Mouse (Mus musculus) megakaryocyte, embryonic 14.5 days (primary cell): Measurements from ENCODE around the gene Epha2. TPM values are rescaled to one million over a fixed set of nuclear protein-coding genes. Genes with fewer than 3 reads are reported as not detected.

Experiments
- H3K27me3 ChIP-seq: replicated peaks from 2 replicates; pipeline ENCODE3; 2012; ENCODE audit warnings: inconsistent platforms
- H3K36me3 ChIP-seq: replicated peaks from 2 replicates; pipeline ENCODE3; 2012; ENCODE audit warnings: low read length, inconsistent platforms, mixed read lengths
- H3K4me1 ChIP-seq: 2 replicates; pipeline ENCODE4 v1.6.1; 2012; ENCODE audit warnings: inconsistent platforms
- H3K4me3 ChIP-seq: replicated peaks from 2 replicates; pipeline ENCODE3; 2012; ENCODE audit warnings: moderate library complexity, mild to moderate bottlenecking, inconsistent platforms
- H3K9me3 ChIP-seq: 2 replicates; pipeline ENCODE4 v1.6.1; 2012; ENCODE audit warnings: inconsistent platforms
- FLI1 ChIP-seq: IDR thresholded peaks from 2 replicates; pipeline ENCODE4 v1.6.1; 2012; ENCODE audit warnings: low read length, inconsistent platforms, mixed read lengths
- GATA1 ChIP-seq: IDR thresholded peaks from 3 replicates; pipeline ENCODE4 v1.6.1; 2012; ENCODE audit warnings: mixed read lengths, low read length, inconsistent platforms, borderline replicate concordance
- polyA plus RNA-seq: library from polyadenylated mRNA; stranded (reverse); fragments of >175 nt; gene quantifications from 2 replicates; pipeline ENCODE4 v1.2.3, GENCODE M21; 2012; ENCODE audit warnings: low replicate concordance; ENCODE audit not compliant: insufficient read depth

The Epha2 gene
- polyA plus RNA-seq, 1 experiment, result not detected

DNA sequence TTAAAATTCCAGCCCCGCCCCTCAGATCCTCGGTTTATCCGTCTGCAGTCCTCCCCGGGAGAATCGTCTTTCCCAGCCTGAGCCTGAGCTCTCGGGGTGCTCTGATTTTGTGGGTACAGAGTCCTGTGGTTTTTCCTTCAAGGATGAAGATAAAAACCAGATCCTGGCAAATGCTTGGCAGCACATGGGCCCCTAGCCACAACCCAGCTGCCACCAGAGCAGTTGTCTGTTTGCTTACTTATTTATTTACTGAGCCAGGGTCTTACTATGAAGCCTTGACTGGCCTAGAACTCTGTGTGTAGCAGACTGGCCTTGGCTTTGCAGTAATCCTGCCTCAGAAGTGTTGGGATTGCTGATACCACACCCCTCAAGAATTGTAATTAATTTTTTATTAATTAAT lies 58.2 kb downstream of the Epha2 start:
- Histone ChIP-seq H3K4me3 (no peak overlapping the region), H3K27me3 (peaks cover 61% of the 10 kb centered on the region), H3K4me1 (peaks cover 23% of the 10 kb centered on the region), H3K36me3 (no peaks in the 10 kb centered on the region), H3K9me3 (peaks cover 18% of the 10 kb centered on the region)
- TF ChIP-seq GATA1, result no peak
- TF ChIP-seq FLI1, result no peak

DNA sequence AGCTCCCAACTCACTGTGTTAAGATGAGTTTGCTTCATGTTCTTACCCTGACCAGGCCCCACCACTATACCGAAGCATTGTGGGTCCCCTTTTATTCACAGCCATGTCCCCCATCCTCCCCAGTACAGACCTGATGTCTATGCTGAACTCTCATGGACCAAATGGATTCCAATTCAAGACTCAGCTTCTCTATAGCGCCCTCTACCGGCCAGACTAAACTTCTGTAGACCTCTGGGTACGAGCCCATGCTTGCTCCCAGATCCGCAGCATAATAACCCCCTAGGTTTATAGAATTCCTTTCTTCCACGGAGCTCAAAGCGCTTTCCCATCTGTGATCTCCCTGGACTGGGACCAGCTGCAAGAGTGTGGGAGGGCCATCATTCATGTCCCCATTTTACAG lies 59.8 kb downstream of the Epha2 start:
- H3K36me3 ChIP-seq, result no peaks in the 10 kb centered on the region
- H3K4me1 ChIP-seq, result peaks cover 23% of the 10 kb centered on the region
- H3K27me3 ChIP-seq, result peaks cover 77% of the 10 kb centered on the region
- H3K9me3 ChIP-seq, result peaks cover 18% of the 10 kb centered on the region
- H3K4me3 ChIP-seq, result no peak overlapping the region
- TF ChIP-seq GATA1, result no peak
- TF ChIP-seq FLI1, result no peak

DNA sequence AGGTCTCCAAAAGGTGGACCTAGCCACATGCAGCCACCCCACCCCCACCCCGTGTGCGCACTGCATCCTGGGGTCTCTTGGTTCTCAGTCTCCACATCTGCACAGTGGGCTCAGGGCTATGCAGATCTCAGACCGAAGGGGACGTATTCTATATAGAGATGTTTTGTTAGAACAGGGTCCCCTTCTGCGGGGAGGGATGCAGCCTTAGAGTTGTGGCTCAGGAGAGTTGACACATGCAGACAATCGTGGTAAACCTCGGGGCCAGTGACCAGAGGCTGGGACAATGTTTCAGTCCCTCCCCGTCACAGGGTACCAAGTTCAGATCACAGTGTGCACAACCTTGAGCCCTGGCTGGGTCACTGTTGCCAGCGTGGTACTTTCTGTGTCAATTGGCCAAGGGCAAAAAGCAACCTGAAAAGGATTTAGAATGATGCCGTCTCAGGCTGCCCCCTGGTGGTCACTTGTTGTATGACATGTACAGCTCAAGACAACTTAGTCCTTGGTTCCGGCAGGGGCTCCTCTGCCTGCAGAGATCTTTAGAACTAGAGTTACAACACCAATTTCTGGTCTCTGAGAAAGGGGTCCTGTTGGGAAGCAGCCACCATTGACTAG lies 62.0 kb downstream of the Epha2 start:
- Histone ChIP-seq H3K27me3 (peaks cover 87% of the 10 kb centered on the region), H3K4me1 (peaks cover 23% of the 10 kb centered on the region), H3K9me3 (peaks cover 5% of the 10 kb centered on the region), H3K36me3 (no peaks in the 10 kb centered on the region), H3K4me3 (peak overlapping the region; percentile 46)
- TF ChIP-seq GATA1 (no peak), FLI1 (no peak)

DNA sequence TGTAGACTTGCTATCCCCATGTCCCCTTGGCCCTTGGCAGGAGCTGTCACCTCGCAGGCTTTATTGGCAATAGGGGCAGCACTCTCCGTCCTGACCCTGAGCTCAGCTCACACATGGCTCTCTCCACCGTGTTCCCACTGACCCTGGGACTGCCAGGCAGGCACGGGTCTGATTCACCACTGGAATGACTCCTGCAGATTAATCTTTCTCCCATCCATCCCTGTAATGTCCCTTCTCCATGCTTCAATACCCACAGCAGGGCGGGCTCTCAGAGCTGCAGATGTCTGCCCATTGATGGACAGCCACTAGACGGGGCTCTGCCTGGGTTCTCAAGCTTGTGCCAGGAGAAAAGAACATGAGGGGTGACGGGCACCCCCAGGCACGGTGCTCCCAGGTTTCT lies 64.1 kb downstream of the Epha2 start:
- Histone ChIP-seq H3K27me3 (peaks cover 92% of the 10 kb centered on the region), H3K4me3 (no peak overlapping the region), H3K36me3 (no peaks in the 10 kb centered on the region), H3K4me1 (peaks cover 27% of the 10 kb centered on the region), H3K9me3 (no peaks in the 10 kb centered on the region)
- TF ChIP-seq GATA1, result no peak
- no peak for TF ChIP-seq FLI1

DNA sequence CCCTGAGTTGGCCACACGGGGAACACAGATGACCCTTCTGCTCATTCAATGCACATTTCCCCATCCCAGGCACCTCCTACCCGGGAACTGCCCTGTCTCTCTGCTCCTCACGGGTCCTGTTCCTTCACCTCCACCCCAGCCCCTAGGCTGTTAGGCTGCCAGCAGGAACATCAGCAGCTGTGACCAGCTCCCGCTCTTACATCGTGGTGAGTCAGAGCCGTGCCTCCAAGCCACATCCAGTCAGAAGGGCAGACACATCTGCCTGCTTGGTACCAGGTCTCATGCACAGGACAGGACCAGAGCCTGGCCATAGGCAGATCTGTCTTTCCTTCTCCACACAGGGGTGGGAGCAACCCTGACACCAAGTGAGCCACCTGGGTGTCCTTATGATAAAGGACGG lies 64.8 kb downstream of the Epha2 start:
- Histone ChIP-seq H3K4me1 (peaks cover 27% of the 10 kb centered on the region), H3K36me3 (no peaks in the 10 kb centered on the region), H3K4me3 (peak overlapping the region; percentile 28), H3K9me3 (no peaks in the 10 kb centered on the region), H3K27me3 (peaks cover 92% of the 10 kb centered on the region)
- TF ChIP-seq GATA1, result no peak

DNA sequence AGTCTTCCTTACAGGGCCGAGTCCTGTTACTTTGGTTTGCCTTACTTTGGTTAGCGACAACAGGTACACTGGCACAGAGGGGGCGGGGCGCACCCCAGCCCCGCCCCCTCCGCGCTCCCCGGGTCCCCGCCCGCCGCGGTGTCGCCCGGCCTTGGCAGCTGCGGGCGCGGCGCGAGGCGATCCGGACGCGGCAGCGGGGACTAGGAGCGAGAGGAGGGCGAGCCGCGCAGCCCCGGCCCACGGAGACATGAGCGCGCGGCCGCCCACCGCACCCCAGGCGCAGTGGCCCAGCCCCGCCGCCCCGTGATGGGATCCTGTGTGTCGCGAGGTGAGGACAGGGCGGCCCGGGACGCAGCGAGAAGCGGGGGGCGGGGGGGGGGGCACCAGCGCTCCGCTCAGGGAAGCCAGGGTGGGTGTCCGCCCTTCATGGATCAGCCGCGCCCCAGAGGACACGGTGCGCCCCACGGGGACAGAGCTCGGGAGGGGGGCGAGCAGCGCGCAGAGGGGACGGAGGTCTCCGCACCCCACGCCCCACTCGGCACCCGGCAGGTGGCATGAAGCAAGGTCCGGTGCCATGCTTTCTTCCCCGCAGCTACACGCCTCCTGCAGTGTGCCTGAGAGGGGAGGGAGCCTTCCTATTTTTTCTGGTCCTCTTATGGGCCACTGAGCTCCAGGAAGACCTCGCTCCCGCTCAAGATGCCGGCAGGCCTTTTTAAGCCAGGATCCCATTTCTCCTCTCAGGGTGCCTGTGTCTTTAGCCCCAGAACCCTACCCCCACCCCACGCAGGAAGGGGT lies 67.2 kb downstream of the Epha2 start, which contains the start of gene Fam131c:
Fam131c (plus strand) TSS at position 224 of the 795 bp plus-strand sequence.
- Histone ChIP-seq H3K4me3 (peak within 1 kb of the TSS; percentile 71), H3K36me3 (no peaks in the 10 kb centered on the region), H3K4me1 (peaks cover 4% of the 10 kb centered on the region), H3K9me3 (no peaks in the 10 kb centered on the region), H3K27me3 (peaks cover 93% of the 10 kb centered on the region)
- TF ChIP-seq GATA1, result no peak

DNA sequence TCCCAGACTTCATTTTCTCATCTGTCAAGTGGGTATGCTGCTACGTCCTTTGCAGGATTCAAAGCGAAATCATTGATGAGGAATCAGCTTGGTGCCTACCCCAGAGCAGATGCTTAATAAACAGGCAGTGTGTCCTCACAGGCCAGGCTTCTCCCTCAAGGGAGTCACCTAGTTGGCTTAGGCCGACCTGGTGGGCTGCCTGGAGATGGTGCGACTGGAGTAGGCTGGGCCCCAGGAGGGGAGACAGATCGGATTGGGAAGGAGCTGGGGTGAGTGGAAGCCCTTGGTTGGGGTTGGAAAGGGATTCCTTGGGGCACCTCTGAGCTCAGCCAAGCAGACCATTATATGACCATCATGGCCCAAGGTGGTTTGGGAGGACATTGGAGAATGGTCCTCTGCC lies 71.4 kb downstream of the Epha2 start:
- no peak overlapping the region for H3K4me3 ChIP-seq
- H3K9me3 ChIP-seq, result peaks cover 8% of the 10 kb centered on the region
- peaks cover 74% of the 10 kb centered on the region for H3K27me3 ChIP-seq
- peaks cover 4% of the 10 kb centered on the region for H3K4me1 ChIP-seq
- H3K36me3 ChIP-seq, result no peaks in the 10 kb centered on the region
- TF ChIP-seq FLI1 (no peak), GATA1 (no peak)

Other genes with a start within 250 kb of the Epha2 start
- 4.0 and 4.2 TPM in 2 replicates for gene Crocc, start 240.7 kb upstream of the Epha2 start, polyA plus RNA-seq
- 110 and 207 TPM in 2 replicates for gene Necap2, start 222.9 kb upstream of the Epha2 start, polyA plus RNA-seq
- not detected in 2 replicates for gene Spata21, start 212.9 kb upstream of the Epha2 start, polyA plus RNA-seq
- 136 and 184 TPM in 2 replicates for gene Szrd1, start 161.5 kb upstream of the Epha2 start, polyA plus RNA-seq
- 9.1 and 10.9 TPM in 2 replicates for gene Fbxo42, start 153.3 kb upstream of the Epha2 start, polyA plus RNA-seq
- not detected in 2 replicates for gene Rsg1, start 87.3 kb upstream of the Epha2 start, polyA plus RNA-seq
- gene Arhgef19, start 61.7 kb upstream of the Epha2 start, polyA plus RNA-seq, result 0.64 TPM in 1 of 2 replicates, not detected in the other
- gene Fam131c, start 67.0 kb downstream of the Epha2 start, polyA plus RNA-seq, result not detected in 2 replicates
- not detected in 2 replicates for gene Clcnka, start 97.5 kb downstream of the Epha2 start, polyA plus RNA-seq
- gene Clcnkb, start 114.8 kb downstream of the Epha2 start, polyA plus RNA-seq, result not detected in 2 replicates
- not detected in 2 replicates for gene Hspb7, start 119.5 kb downstream of the Epha2 start, polyA plus RNA-seq
- gene Srarp, start 134.9 kb downstream of the Epha2 start, polyA plus RNA-seq, result not detected in 2 replicates
- gene Zbtb17, start 143.4 kb downstream of the Epha2 start, polyA plus RNA-seq, result 32.4 and 41.2 TPM in 2 replicates
- 101 and 202 TPM in 2 replicates for gene Spen, start 237.4 kb downstream of the Epha2 start, polyA plus RNA-seq